Mouse (Mus musculus) spleen, postnatal 14 days (tissue): ENCODE data around the gene Rita1.

Source experiments
- DNase-seq, 2 experiments: peaks; one replicate each; pipeline ENCODE4 v3.0.0; 2021 to 2022; ENCODE audit warnings: low spot score in 2 of 2

The Rita1 gene

GRCm38 (mm10) chr5:120612442-120612821 is at the start of gene Rita1, which contains the start of gene Ddx54:
Gene Rita1, minus strand, starts transcription at chr5:120612589.
Gene Ddx54, plus strand, starts transcription at chr5:120612739.
- DNase-seq, result peak; percentile 95 to 96

GRCm38 (mm10) chr5:120660816-120661215 is 48.4 kb upstream of the Rita1 start:
- DNase-seq, result no peak

- no peak for DNase-seq
Observed at GRCm38 (mm10) chr5:120656281-120656751, 43.9 kb upstream of the Rita1 start.

- DNase-seq, result no peak
Observed at GRCm38 (mm10) chr5:120653873-120654272, 41.5 kb upstream of the Rita1 start.

GRCm38 (mm10) chr5:120652915-120653701 is 40.7 kb upstream of the Rita1 start:
- DNase-seq, result no peak

DNA sequence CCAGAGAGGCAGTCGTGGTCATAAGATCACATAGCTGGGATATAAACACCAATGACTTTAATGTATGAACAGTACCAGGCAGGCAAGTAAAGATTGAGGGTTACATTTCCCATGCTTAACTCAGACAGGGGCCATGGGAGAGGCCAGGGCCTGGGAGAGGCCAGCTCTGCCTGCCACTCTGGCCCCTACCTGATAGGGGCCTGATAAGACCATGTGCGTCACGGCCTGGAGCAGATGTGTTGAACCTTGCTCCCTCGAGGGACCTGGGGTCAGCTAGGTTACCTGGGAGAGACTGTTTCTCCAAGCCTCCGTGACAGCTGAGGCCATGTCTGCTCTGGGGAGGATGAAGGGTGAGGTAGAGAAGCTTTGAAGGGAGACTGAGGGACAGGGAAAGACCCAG is 38.8 kb upstream of the Rita1 start:
- no peak for DNase-seq

DNA sequence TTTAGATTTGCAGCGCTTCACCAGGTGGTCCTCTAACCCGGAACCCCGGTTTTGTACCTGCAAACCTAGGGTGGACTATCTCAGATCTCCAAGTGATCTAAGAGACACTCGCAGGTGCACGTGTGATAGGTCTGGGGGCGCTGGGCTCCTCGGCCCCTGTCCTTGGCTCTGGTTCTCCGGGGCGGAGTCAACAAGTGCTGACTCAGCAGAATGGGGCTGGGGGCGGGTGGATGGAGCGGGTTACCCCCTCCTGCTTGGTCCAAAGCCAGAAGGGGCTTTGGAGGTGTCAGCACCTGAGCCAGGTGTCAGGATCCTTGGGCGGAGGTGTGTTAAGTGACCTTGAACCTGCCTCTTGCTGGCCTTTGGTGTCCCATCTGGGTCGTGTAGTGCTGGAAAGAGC is 37.5 kb upstream of the Rita1 start:
- DNase-seq, result no peak

DNA sequence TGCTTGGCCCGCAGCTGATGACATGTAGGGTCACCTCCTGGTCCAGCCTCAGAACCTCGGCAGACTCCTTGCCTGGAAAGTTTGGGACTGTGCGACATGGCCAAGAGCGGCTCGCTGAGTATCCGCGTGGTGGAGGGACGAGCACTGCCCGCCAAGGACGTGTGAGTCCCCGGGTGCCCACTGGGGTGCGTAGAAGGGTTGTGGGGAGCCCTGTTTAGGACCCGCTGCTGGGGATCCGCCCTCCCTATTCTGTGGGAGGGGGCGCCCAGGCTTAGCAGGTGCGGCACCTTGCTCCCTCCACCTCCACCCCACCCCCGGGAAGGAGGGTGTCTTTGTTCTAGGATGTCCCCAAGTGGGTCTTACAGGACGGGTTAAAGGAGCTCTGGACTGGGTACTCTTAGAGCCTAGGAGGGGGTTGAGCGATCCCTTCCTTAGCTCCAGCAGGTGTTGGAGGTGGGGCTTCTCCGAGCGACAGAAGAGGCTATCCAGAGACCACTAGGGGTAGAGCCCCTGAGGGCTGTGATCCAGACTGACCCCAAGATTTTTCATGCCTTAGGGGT is 37.1 kb upstream of the Rita1 start:
- no peak for DNase-seq

- DNase-seq, result peak; percentile 55 to 72
Observed at GRCm38 (mm10) chr5:120648569-120649373, 36.4 kb upstream of the Rita1 start, which contains the start of gene Rasal1. Gene Rasal1, plus strand, starts transcription at chr5:120648812.

GRCm38 (mm10) chr5:120647814-120648491 is 35.6 kb upstream of the Rita1 start:
- DNase-seq, result no peak

DNA sequence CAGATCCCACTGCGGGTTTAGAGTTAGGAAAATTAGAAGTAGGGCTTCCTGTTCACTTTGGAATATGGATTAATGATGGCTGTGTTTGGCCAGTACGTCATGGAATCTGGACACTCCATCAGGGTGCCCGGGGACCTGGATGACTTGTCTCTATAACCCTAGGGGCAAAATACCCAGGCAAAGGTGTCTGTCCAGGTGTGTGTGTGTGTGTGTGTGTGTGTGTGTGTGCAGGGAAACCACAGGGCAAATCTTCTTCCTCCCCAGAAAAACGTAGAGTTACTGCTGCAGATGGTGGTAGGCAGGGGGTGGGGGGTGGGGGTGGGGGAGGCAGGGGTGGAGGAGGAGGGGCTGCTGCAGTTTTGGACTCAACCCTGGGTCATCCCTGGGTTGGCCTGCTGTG is 35.0 kb upstream of the Rita1 start:
- no peak for DNase-seq

DNA sequence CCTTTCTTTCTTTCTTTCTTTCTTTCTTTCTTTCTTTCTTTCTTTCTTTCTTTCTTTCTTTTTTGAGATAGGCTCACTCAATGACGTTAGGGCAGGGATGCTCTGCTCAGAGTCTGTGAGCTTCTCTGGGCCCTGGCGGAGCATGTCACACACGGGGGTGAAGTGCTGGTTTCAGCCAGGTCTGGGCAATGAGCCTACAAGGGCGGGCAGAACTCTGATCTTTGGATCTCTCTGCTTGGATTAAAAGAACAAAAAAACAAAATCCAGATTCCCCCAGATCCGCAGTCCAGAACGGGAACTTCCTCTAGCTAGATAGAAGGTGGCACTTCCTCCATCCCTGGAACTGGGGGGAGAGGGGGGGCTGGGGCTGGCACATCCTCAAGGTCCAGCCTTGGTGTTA is 33.5 kb upstream of the Rita1 start:
- no peak for DNase-seq

GRCm38 (mm10) chr5:120644227-120644626 is 31.8 kb upstream of the Rita1 start:
- DNase-seq, result no peak

DNA sequence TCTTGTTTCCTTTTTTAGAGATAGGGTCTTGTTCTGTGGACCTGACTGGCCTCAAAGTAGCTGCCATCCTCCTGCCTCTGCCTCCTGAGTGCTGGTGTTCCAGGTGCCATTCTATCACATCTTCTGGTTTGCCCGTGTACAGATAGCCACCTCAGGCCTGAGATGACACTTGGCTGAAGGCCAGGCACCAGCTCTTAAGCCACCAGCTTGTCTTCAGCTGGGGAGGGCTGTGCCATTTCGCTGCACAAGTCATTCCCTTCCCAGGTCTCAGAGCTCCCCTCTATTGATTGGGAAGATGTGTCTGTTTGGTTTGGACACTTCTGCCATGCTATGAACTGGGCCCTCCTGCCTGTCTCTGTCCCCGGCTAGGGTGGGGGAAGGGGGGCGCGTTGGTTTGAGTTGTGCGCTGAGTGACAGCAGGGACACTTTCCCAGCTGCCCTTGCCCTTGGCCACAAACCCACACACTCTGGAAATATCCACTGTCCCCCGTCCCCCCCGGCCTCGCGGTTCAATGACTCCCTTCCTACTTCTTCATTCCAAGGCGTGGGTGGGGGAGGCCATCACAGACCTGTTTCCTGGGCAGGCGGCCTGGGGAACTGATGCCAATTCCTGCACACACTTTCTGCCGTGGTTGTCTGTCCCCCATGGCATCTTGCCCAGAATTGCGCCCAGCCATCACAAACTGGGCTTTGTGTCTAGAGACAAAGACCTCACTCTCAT is 31.1 kb upstream of the Rita1 start:
- DNase-seq, result no peak

DNA sequence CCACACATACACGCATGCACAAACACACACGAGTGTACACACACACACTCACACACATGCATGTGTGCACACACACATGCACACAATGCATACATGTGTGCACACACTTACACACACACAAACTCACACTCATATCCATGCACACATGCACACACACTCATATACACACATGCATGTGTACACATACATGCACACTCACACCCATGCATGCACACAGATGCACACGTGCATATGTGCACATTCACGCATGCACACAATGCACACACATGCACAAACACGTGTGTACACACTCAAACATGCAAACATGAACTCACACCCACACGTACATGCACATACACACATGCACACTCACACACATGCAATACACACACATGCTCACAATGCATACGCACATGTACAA is 27.7 kb upstream of the Rita1 start:
- no peak for DNase-seq

DNA sequence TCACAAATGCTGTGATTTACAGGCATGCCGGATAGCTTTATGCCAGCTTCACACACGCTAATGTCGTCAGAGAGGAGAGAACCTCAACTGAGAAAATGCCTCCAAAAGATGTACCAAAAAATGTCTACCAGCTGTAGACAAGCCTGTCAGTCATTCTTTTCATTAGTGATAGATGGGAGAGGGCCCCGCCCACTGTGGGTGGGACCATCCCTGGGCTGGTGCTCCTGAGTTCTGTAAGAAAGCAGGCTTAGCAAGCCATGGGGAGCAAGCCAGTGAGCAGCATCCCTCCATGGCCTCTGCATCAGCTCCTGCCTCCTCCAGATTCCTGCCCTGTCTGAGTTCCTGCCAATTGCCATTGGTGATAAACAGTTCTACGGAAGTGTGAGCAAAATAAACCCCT is 23.2 kb upstream of the Rita1 start:
- DNase-seq, result no peak

GRCm38 (mm10) chr5:120634860-120635259 is 22.5 kb upstream of the Rita1 start:
- DNase-seq, result no peak

DNA sequence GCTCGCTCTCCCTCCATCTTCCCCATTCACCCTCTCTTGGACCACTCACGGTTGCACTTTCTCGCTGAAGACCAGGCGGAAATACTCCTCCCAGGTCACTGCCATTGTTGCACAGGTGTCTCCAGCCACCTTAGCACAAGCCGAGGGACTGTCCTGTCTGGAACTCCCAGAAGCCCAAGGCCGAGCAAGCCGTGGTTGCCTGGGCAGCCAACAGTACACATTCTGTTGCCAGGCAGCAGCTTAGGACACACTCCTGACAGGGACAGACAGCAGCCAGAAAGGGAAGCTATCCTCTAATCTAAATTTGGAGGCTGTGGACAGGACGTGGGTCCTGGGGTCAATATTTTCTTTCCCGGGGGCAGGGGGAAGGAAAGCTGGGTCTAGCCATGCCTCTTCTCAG is 21.7 kb upstream of the Rita1 start, which contains the start of gene Cfap73:
Cfap73 (minus strand) TSS at position 105 of the 400 bp plus-strand sequence.
- DNase-seq, result no peak

- DNase-seq, result no peak
Observed at GRCm38 (mm10) chr5:120631892-120632291, 19.5 kb upstream of the Rita1 start.

- DNase-seq, result no peak
Observed at GRCm38 (mm10) chr5:120631128-120631527, 18.7 kb upstream of the Rita1 start.

- DNase-seq, result no peak
Observed at GRCm38 (mm10) chr5:120628624-120629023, 16.2 kb upstream of the Rita1 start.
